Mouse (Mus musculus) thymus, postnatal 14 days (tissue): ENCODE data around the gene Gm17654.
"Not testable (repeated sequence)": the region's sequence is repeated elsewhere in the genome, so short reads cannot be mapped to it uniquely, and the experiment has no call there.

Source experiments
- DNase-seq: peaks from one replicate; pipeline ENCODE4 v3.0.0; 2021

Gm17654 gene

DNA sequence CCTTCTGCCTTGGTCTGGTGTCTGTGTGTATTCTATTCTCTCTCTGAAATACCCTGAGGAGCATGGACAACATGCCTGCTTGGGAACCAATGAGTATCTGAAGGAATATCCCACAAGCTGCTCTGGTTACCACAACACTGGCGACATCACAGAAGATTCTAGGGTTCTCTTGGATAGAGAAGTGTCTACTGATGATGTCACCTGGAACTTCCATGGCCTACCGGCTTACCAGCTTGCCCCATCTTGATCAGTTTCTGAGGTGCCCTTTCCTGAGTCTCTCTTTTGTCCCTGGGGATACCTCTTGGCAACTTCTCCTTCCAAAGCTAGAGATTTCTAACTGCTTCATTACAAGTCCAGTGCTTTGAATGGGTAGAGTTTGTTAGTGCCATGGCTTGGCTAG is at the start of gene Gm17654:
Gene Gm17654 (minus strand): TSS at position 101 of the 400 bp plus-strand sequence.
- DNase-seq: not testable (repeated sequence)

- DNase-seq: not testable (repeated sequence)
Measured at GRCm38 (mm10) chr14:43607913-43608312, 29.0 kb upstream of the Gm17654 start, which contains the start of gene Gm10375. Gene Gm10375, minus strand, starts transcription at chr14:43608013.

- DNase-seq: not testable (repeated sequence)
Measured at GRCm38 (mm10) chr14:43577969-43578368, 977 bp downstream of the Gm17654 start.

- DNase-seq: not testable (repeated sequence)
Measured at GRCm38 (mm10) chr14:43552271-43552670, 26.7 kb downstream of the Gm17654 start.

- DNase-seq: not testable (repeated sequence)
Measured at GRCm38 (mm10) chr14:43546281-43546680, 32.7 kb downstream of the Gm17654 start.

DNA sequence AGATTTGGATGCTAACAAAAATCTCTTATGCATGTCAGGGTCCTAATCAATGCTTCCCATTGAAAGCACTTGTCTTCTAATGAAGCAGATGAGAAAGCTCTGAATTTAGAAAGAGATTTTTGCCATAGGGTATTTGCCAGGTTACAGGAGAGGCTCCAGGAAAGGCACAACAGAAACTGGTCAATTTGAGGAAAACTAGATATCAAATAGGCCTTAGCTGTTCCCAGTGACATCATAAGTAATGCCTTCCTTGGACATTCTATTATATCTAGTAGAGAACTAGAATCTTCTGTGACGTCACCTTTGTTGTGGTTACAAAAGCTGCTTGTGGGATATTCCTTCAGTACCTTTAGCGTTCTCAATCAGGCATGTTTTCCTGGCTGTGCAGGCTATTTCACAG is 35.7 kb downstream of the Gm17654 start, which contains the start of gene Gm5799:
Gene Gm5799 (plus strand): TSS at position 301 of the 400 bp plus-strand sequence.
- not testable (repeated sequence) for DNase-seq

DNA sequence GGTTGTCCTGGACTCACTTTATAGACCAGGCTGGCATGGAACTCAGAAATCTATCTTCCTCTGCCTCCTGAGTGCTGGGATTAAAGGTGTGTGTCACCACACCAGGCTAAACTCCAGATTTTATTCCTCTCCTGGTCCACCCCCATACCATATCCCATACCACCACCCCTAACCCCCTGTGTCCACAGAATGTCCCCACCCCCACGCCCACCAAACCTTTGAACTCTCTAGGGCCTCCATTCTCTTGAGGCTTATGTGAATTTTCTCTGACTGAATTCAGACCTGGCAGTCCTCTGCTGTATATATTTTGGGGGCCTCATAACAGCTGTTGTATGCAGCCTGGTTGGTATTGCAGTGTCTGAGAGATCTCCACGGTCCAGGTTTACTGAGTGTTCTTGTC is 40.8 kb downstream of the Gm17654 start:
- not testable (repeated sequence) for DNase-seq

GRCm38 (mm10) chr14:43532387-43532786 is 46.6 kb downstream of the Gm17654 start:
- not testable (repeated sequence) for DNase-seq

GRCm38 (mm10) chr14:43532011-43532383 is 46.9 kb downstream of the Gm17654 start:
- DNase-seq: not testable (repeated sequence)

GRCm38 (mm10) chr14:43531052-43532010 is 47.6 kb downstream of the Gm17654 start:
- not testable (repeated sequence) for DNase-seq
